Mouse (Mus musculus) heart, postnatal 10 days (tissue): ENCODE results near the gene Fgf13. TPM values are rescaled to one million over a fixed set of nuclear protein-coding genes. Genes with fewer than 3 reads are reported as not detected.
A peak's percentile ranks its signal among the peaks of the same experiment; 100 is the strongest.

Experiments used
- DNase-seq, 2 experiments: peaks; one replicate each; pipeline ENCODE4 v3.0.0; 2021
- intact Hi-C: fragments of 180-260 bp; cut with DNase I; formaldehyde crosslinking; loops from one replicate; pipeline ENCODE4 v1.15.1; 2025
- total RNA-seq, 2 experiments: library from RNA; stranded (reverse); gene quantifications; 2 replicates each; pipeline ENCODE4 v1.2.3; 2021

The Fgf13 gene
- 100 to 1,000 TPM; 129 to 158 TPM for total RNA-seq

DNA sequence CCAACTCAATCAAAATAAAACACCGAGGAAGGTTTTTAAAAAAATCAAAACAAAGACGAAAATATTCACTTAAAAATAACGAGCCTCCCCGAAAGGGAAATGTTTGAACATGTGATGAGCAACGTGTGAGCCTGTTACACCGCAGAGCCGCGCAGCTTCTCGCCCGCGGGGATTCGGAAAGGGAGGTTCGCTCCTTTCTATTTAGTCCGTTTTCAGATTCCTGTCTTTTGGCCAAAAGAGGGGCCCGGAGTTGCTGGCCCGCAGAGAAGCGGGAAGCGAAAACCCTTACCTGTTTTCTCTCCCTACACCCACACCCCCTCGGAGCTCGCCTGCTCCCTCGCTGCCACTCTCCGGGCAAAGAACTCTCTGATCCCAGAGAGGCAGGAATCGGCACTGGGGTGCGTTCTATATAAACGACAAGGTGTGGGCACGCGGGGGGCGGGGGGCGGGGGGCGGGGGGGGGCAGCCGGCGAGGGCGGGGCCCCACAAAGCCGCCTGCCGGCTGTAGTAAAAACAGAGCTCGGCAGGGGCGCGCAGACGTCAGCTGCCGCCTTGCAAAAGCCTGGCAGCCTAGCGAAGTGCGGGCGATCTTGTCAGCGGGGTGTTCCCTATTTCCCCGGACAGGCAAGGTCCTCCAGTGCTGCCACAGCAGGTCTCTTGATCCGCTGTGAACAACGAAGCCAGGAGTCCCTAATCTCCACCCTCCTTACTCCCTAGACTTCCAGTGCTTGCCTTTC is at the start of gene Fgf13:
Gene Fgf13, minus strand, starts transcription at position 377 of the 737 bp plus-strand sequence.
- DNase-seq, result peak; percentile 42 to 47
- intact Hi-C loops, result no loop called here

DNA sequence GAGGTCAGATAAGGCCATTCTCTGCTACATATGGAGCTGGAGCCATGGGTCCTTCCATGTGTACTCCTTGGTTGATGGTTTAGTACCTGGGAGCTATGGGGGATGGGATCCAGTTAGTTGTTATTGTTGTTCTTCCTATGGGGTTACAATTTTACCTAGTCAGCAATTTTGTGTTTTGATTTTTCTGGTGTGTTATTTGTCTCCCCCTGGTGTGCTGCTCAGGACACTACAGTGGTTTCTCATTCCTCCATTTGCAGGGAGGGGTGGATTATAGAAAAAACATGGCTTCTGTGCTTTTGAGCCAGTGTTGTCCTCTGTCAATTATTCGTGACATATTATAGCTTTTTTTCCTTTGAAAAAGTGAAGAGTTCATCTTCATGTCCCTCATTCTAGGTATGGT is 38.7 kb upstream of the Fgf13 start:
- intact Hi-C loops, result loop anchor here (10.0 kb wide), 1 partner anchor 412 kb away; no protein-coding TSS in a partner anchor

DNA sequence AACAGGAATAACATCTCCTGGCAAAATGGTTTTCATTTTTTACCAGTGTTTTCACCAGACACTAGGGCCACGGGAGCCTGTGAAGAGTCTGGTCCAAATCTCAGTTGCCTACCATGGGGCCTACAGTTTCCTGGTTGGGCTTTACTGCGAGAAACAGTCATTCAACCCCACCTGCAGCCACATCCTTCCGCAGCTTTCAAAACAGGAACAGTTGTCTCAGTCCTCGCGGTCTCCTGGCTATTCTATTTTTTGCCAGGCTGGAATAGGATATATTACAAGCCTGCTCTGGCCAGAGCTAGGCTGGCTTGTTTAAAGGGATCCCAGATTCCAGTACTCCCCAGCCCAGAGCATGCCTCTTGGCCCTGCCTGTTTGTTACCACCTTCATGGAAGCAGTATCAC is 21.2 kb upstream of the Fgf13 start:
- DNase-seq, result peak; percentile 24 to 26
- intact Hi-C loops, result loop anchor here (10.0 kb wide), 1 partner anchor 404 kb away; no protein-coding TSS in a partner anchor

More for the DNA sequence above, 38.7 kb upstream of the Fgf13 start:
- DNase-seq, result no peak

DNA sequence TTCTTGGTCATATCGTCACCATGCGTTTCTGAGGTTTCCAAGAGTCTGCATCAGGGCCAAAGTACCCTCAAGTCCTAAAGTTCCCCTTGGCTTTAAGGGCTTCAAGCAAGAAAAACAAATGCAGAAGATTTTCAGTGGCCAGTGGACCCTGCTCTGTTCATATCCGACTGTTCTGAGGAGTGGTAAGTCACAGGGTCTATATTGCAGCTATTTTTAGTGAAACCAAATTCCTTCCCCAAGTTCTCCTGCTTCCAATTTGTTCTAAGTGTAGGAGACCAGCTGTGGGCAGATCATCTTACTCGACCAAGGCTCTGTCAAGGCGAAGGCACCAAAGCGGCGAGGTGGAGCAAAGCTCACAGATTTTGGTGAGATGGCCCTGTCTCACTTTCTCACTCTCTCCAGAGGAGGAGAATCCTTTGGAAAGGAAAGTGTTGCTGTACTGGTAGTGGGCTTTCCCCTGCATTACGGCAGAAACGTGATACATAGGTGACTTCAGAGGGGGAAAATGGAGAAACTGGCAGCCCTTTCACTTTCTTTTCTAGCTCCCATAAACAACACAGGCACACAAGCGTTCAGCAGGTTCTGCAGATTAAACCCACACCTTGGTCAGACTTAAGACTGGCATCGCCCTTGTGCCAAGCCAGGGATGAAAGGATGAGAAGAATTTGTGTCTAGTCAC is 17.8 kb upstream of the Fgf13 start:
- intact Hi-C loops, result loop anchor here (10.0 kb wide), 1 partner anchor 401 kb away; no protein-coding TSS in a partner anchor
- DNase-seq, result no peak

DNA sequence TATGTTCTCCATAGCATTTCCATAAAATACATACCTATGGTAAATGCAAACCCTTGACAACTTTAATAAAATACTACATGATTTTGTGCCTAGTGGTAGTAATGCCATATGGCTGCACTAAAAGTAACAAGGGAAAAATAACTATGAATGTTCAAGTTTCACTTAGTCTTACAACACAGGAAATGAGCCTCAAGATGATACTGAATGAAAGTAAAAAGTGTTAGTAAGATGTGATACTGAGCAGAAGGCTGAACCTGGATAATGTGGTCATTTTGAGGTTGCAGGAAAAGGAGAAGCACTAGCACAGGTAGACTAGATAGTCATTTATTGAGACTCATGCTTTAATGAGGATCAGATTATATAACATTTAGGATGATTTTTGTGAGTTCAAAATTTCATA is 16.2 kb upstream of the Fgf13 start:
- intact Hi-C loops, result loop anchor here (10.0 kb wide), 1 partner anchor 399 kb away; no protein-coding TSS in a partner anchor
- DNase-seq, result no peak

DNA sequence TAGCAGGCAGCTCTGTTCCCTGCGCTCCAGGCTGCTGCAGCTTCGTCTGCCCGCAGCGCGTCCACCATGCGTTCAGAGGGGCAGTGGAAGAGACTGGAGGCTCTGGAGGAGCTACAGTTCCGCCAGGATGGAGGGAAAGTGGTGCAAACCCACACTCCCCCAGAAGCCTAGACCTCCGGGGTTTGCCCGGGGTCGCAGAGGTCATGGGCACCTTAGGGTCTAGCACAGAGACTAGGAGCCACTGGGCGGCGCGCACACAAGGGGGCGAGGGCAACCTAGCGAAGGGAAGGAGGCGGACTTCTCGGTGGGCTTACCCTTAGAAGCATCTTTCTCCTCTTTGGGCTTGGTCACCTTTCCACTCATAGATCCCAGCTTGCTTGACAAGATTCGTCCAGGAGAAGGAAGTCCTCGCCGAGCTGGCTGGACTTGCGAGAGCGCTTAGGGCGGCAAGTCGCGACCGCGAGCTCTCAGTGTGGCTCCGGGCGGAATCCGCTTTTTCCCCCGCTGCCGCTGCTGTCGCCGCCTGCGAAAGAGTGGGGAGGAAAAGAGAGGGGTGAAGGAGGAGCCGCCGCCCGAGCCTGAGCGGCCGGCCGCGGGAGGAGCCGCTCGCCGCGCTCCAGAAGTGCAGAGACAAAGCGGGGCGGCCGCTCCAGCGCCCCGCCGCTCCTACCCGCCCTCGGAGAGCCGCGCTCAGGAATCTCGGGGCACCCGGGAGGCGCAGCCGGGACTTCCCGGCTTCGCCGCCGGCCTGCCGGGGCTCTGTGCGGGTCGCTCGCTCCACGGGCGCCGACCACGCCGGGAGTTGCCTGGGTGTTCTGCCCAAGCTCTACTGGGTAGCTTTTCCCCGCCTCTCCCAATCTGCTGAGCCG is 811 bp downstream of the Fgf13 start:
- peak; percentile 33 to 39 for DNase-seq
- intact Hi-C loops, result no loop called here

DNA sequence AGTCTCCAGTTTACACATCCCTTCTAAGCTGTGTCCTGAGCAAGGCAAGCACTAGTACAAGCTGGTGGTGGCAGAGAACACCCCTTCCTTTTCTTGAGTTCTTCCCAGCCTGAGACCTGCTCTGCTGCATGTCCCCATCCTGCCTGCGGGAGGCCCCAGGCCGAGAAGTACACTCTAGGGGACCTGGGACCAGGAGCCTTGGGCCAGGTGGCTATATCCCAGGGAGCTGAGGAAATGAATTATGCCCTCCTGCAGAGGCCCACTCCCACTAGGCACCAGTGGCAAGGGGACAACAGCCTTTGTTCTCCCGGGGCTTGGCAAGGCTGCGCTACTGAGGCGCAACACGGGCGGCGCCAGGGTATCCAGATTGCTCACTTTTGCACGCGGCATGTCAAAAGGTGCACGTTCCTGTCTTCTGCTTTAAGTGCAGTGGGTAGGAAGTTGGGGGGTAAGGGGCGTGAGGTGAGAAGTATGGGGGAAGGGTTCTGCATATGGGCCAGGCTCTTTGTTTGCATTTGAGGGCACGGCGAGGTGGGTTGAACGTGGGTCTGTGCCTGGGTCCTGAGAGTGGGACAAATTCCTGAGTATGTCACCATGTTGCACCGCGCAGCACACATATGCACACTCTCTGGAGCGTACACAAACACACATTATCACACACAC is 1.7 kb downstream of the Fgf13 start:
- peak in 1 of 2 experiments; percentile 24 for DNase-seq

DNA sequence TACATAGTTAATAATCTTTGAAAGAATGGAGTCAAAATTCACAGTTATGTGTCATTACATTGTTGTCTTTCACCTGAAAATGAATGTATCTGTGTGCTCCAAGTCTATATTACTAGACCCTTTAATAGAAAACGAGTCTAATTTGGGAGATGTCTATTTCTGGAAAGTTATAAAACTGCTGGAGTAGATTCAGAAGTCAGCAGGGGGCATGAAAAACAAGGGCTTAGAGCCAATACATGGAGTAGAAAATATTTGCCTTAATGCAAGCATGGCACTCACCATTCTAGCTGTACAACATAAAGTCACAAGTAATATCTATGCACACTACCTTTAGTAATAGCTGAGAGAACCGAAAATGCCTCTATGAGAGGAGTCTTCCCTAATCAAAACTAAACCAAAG is 19.9 kb downstream of the Fgf13 start:
- DNase-seq, result no peak
- intact Hi-C loops, result no loop called here

More for the DNA sequence above, 1.7 kb downstream of the Fgf13 start:
- intact Hi-C loops, result no loop called here

DNA sequence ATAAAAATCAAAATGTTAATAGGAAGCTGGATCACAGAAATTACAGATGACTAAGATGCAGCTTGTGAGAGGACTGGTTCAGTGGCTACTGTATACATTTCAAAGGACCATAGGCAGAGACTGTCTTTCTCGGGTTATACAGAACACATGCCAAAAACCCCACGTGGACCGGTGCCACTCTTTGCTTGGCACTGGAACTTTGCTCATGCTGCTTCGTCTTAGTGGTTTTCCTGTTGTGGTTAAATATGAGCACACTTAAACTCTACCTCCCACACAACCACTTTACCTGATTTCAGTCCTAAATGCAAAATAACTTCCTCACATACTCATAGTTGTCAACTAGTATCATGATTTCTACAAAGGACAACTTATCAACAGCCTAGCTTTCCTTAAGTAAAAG is 59.6 kb downstream of the Fgf13 start:
- intact Hi-C loops, result no loop called here
- DNase-seq, result no peak

DNA sequence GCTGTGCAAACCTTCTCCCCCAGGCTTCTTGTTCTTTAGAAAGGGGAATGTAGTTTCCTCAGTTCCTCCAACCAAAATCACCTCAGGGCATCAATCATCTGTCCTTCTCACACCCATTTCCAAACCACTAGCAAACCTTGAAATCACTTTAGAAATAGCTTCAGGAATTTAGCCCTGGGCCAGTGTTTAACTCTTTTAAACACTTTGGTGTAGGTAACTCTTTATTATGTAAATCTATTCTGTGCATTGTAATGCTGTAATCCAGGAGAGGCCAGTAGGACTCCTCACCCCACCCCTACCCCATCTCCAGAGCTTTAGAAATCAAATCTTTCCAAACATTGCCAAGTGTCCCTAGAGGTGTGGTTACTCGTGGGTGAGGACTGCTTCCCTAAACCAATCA is 74.5 kb downstream of the Fgf13 start:
- intact Hi-C loops, result no loop called here
- no peak for DNase-seq

DNA sequence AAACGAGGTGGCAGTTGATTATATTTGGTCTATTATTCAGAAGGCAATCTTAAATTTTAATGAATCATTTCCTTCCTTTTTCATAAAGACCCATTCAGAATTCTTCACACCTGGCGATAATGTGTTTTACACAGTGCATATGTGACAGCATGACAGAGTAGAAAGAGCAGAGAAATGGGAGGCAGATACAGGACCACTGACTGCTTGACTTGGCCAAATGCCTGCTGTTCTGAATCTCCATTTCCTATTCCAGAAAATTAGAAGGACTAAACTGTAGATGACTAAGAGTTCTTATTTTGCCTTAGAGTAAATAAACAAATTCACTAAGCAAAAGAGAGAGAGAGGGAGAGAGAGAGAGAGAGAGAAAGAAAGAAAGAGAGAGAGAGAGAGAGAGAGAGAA is 82.4 kb downstream of the Fgf13 start:
- DNase-seq, result no peak
- intact Hi-C loops, result no loop called here

DNA sequence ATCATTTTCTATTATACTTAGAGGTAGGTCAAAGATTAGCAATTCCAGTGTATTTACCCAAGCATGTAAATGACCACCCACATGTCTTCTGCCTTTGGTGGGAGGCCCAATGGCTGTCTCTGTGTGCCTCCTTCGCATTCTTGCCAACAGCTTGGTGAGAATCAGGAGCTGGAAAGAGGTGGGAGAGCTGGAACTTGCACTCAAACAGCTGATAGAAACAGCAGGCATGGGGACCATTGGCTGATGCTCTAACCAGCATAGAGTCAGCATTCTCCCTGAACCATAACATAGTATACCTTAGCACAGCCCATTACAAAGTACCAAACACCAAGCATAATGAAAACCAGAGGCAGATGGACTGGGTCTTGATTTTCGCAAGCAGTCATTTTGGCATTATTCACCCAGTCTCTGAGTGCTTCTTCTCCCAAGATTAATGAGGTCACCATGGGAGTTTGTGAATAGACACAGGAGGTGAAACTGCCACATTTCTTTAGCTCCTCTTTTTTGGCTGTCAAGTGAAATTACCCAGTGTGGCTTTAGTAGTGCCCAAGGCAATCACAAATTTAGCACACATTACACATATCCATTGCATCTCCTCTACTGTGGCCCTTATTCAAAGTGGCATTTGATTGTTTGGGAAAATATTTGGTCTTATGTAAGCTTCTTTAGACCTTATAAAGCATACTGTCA is 165.1 kb downstream of the Fgf13 start:
- intact Hi-C loops, result no loop called here
- no peak for DNase-seq

DNA sequence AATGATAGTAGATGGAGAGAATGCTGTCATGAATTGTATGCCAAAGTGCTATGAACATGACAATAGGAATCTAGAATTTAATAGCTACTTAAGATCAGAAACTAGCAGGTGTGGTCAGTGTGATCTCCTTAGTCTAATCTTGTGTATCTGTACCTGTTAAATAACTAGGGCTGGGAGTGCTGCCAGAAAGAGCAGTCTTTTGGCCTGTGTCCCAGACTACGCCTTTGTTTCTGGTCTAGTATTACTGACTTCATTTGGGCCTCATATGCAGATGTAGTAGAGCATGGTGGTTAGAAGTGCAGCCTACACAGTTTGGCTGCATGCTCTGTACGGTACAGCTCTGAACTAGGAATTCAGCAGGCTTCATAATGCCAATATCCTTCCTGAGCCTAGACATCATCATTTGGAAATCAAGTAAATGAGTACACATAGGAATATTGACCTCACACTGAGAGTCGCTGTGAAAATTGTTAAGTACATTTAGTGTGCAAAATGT is 276.9 kb downstream of the Fgf13 start:
- intact Hi-C loops, result no loop called here
- DNase-seq, result peak in 1 of 2 experiments; percentile 9

DNA sequence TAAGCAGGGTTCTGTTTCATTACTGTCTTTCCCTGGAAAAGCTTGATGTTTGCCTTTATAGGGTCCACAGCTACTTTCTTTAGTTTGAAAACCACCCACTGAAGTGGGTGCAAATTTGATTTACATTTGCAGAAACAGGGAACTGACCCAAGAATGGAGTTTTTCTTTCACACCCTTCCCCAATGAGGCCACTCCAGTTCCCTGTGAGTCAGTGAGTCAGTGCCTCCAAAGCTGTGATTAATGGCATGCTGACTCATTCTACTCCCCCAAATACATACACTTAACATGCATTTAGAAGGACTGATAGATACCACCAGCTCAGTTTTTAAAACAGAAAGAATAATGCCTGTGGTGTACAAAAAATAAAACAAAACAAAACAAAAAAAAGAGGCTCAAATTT is 316.3 kb downstream of the Fgf13 start:
- no peak for DNase-seq
- intact Hi-C loops, result no loop called here

DNA sequence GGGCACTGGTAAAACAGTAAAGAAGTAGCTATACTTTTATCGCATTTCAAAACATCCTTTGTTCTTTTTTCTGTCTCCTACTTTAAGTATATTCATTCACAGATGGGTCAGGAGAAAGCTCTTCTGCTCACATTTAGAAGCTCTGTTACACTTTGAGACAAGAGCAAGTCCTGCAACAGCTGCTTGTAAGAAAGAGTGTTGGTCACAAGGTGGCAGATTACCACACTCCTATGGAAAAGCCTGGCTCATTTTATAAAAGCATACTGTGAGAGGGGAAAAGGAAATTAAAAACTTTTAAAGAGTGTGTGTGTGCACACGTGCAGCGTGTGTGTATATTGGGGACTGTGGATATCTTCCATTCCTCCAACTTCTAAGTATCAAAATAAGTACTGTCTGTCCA is 324.1 kb downstream of the Fgf13 start:
- peak in 1 of 2 experiments; percentile 15 for DNase-seq
- intact Hi-C loops, result no loop called here

DNA sequence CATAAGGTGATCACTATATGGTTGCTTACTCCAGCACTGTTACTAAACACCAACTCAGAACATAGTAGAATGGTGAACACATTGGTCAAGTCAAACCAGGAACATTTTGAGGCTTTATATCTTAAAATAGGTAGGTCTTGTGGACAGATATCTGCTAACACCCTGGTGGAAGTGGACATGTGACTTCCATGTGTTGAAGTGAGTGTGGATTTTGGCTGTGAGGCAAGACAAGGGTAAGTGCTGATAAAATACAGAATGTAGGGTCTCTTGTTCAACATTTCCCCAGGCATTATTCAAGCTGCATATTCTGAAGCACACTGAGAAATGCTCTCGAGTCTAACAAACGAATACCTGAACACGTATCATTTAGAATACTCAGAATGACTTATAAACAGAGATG is 324.7 kb downstream of the Fgf13 start:
- intact Hi-C loops, result no loop called here
- DNase-seq, result peak; percentile 24 to 34

DNA sequence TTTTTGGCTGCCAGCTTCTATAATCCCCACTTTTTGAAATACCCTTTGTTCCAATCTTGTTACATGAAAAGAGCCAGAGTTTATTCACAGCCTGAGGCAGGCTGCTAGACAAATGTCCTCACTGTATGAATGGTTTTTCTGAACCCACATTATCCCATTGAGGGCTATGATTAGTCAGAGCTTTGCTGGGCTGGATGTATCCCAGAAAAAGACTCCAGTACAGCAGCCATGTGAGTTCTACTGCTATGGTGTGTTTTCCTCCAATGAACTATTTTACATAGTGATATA is 326.5 kb downstream of the Fgf13 start:
- no peak for DNase-seq
- intact Hi-C loops, result no loop called here

DNA sequence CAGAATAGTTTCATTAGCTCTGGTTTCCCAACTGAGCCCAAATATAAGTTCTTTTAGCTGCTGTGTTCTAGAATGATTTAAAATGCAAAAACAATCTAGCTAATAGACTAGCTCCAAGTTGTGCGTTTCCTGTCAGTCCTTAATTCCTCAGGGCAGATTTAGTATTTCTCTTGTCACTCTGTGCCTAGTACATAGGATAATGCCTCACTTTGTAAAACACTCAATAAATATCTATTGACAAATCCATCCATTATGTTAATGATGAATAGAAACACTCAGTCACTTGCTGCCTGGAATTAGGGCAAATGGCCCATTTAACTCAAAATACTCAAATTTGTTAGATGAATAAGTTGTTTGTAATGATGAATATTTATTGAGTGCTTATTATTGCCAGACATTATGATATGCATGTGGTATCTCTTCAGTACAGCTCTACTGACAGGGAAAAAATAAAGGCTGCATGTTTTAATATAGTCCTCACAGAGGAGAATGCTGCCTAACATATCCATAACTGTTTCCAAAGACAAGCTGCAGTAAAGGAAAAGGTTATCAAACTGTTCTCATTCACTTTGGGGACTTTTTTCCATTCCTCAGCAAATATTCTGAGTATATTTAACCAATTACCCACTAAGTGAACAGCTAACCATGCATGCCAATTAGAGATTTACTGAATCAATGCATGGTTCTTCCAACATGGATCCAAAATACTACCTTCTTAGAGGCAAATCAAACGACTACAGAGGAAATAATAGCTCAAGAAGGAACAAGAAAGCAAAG is 327.0 kb downstream of the Fgf13 start:
- DNase-seq, result no peak
- intact Hi-C loops, result no loop called here

DNA sequence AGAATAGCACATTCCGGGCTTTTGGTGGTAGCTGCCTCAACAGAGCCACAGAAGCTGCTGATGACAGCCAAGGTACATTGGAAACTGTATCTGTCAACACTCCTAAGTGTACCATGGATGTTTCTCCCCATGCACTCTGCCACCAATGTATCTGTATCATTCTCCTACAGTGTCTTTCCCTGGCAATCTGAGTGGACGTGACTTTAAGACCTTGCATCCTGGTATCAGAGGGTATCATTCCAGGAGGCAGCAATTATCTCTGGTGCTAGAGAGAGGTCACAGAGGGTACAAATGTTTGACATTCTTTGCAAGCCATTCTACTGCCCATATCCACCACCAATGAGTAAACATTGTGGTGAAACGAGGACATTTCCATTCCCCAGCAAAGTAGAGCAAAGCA is 347.2 kb downstream of the Fgf13 start:
- DNase-seq, result peak; percentile 51 to 56
- intact Hi-C loops, result no loop called here
